Mouse (Mus musculus): ENCODE measurements around the gene Dcaf5. TPM values are rescaled to one million over a fixed set of nuclear protein-coding genes. Genes with fewer than 3 reads are reported as not detected.

Gene Dcaf5
- polyA plus RNA-seq, 1 experiment = not detected

DNA sequence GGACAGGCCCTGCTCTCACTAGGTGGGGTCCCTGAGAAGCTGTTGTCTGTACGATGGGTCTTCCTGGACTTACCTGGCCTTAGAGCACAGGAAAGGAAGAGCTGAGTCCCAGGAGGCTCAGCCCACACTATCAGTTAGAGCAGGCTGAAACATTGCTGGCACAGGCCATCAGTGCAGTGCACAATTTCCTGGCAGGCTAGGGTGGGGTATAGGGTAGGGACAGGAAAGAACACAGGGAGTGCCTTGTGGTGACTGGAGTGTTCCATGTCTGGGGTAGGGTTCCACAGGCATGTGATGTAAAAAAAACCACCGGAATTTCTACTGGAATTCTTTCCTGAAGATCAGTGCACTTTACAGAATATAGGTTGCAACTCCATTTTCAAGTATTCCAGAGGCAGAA lies 117.3 kb downstream of the Dcaf5 start:
- WGBS = 93% methylated on average over 2 of the region's 2 CpGs
- no peak overlapping the region for H3K27ac ChIP-seq (ENCODE audit: insufficient read depth, low read depth, low read length)
- TF ChIP-seq CTCF (IDR thresholded peaks at IDR 0.05; ENCODE audit: insufficient read depth, low read depth, low read length) (no peak), POLR2A (IDR thresholded peaks at IDR 0.05; ENCODE audit: insufficient read depth, low read depth, low read length) (no peak)
- no peaks in the 10 kb centered on the region for H3K4me1 ChIP-seq (ENCODE audit: control insufficient read depth, insufficient read depth, low read length)
- no peak overlapping the region for H3K4me3 ChIP-seq (ENCODE audit: insufficient read depth, low read depth, low read length)

DNA sequence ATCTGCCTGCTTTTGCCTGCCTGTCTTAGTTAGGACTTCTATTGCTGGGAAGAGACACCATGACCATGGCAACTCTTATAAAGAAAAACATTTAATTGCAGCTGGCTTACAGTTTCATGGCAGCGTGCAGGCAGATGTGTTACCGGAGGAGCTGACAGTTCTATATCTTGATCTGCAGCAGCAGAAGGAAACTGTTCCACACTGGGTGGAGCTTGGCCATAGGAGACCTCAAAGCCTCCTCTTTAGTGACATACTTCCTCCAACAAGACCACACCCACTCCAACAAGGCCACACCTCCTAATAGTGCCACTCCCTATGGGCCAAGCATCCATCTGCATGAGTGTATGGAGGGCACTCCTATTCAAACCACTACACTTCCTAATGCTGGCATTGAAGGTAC lies 121.1 kb downstream of the Dcaf5 start:
- WGBS = 84% methylated on average over 2 of the region's 2 CpGs
- TF ChIP-seq POLR2A (IDR thresholded peaks at IDR 0.05; ENCODE audit: insufficient read depth, low read depth, low read length) (no peak), CTCF (IDR thresholded peaks at IDR 0.05; ENCODE audit: insufficient read depth, low read depth, low read length) (no peak)
- Histone ChIP-seq H3K4me1 (ENCODE audit: control insufficient read depth, insufficient read depth, low read length) (no peaks in the 10 kb centered on the region), H3K4me3 (ENCODE audit: insufficient read depth, low read depth, low read length) (no peak overlapping the region), H3K27ac (ENCODE audit: insufficient read depth, low read depth, low read length) (no peak overlapping the region)

DNA sequence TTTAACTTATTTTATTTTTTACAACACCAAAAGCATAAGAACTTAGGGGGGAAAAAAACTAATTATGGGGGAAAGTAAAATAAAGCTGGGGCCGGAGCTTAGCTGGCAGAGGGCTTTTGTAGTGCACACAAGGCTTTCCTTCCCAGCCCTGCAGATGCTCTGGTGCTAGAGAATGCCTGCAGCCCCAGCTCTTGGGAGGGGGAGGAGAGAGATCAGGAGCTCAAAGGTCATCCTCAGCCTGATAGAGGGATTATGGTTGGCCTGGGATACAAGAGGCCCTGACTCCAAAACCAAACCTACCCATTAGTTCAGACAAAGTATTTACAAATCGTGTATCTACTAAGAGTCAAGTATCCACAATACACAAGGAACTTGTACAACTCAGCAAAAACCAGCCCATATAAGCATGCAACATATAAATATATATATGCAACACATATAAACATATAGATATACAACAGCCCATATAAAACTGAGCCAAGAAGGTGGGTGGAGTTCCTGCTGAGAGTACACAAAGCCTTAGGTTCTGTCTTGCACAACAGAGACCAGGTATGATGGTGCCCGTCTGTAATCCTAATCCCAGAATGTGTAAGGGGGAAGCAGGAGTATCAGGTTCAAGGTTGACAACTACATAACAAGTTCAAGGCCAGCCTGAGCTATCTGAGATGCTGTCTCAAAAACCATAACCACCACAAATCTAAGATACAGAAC lies 124.3 kb downstream of the Dcaf5 start:
- 82% methylated on average over 3 of the region's 3 CpGs for WGBS
- H3K4me1 ChIP-seq (ENCODE audit: control insufficient read depth, insufficient read depth, low read length) = no peaks in the 10 kb centered on the region
- H3K27ac ChIP-seq (ENCODE audit: insufficient read depth, low read depth, low read length) = no peak overlapping the region
- TF ChIP-seq POLR2A (IDR thresholded peaks at IDR 0.05; ENCODE audit: insufficient read depth, low read depth, low read length) = no peak
- no peak for TF ChIP-seq CTCF (IDR thresholded peaks at IDR 0.05; ENCODE audit: insufficient read depth, low read depth, low read length)
- H3K4me3 ChIP-seq (ENCODE audit: insufficient read depth, low read depth, low read length) = no peak overlapping the region

DNA sequence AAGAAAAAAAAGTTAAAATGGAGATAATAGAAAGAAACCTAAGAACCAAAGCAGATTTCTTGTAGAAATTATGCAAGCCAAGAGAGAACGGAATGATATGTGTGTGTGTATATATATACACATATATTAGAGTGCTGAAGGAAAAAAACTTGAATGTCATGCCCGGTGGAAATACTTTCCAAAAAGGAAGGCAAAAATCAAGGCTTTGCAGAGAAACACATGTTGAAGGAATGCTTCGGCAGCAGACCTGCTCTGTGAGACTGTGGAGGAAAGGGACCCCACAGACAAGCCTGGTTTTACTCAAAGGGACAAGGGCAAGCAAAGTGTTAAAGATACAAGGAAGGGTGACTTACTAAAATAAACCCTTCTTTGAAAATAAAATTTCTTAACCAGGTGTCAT lies 128.8 kb downstream of the Dcaf5 start:
- Histone ChIP-seq H3K4me1 (ENCODE audit: control insufficient read depth, insufficient read depth, low read length) (no peaks in the 10 kb centered on the region), H3K4me3 (ENCODE audit: insufficient read depth, low read depth, low read length) (no peak overlapping the region), H3K27ac (ENCODE audit: insufficient read depth, low read depth, low read length) (no peak overlapping the region)
- WGBS = 78% methylated on average over 3 of the region's 3 CpGs
- TF ChIP-seq POLR2A (IDR thresholded peaks at IDR 0.05; ENCODE audit: insufficient read depth, low read depth, low read length) (no peak), CTCF (IDR thresholded peaks at IDR 0.05; ENCODE audit: insufficient read depth, low read depth, low read length) (no peak)

DNA sequence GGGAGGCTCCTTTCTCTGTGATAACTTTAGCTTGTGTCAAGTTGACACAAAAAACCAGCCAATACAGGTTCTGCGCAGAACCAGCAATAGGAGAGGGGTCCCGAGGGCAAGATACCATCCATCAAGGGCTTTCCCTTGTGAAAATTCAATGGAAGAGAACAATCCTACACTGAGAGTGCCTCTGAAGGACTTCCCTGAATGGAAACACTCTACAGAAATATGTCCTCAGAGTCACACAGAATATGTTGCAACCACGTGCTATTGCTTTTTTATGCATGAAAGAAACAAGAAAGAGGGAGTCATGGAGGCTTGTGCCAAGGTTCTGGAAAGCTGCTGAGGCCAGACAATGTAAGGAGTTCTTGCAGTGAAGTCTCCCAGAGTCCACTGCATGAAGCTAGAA lies 131.9 kb downstream of the Dcaf5 start:
- H3K27ac ChIP-seq (ENCODE audit: insufficient read depth, low read depth, low read length) = no peak overlapping the region
- no peak for TF ChIP-seq CTCF (IDR thresholded peaks at IDR 0.05; ENCODE audit: insufficient read depth, low read depth, low read length)
- TF ChIP-seq POLR2A (IDR thresholded peaks at IDR 0.05; ENCODE audit: insufficient read depth, low read depth, low read length) = no peak
- WGBS = 95% methylated on average over 3 of the region's 3 CpGs
- H3K4me3 ChIP-seq (ENCODE audit: insufficient read depth, low read depth, low read length) = no peak overlapping the region
- H3K4me1 ChIP-seq (ENCODE audit: control insufficient read depth, insufficient read depth, low read length) = no peaks in the 10 kb centered on the region

DNA sequence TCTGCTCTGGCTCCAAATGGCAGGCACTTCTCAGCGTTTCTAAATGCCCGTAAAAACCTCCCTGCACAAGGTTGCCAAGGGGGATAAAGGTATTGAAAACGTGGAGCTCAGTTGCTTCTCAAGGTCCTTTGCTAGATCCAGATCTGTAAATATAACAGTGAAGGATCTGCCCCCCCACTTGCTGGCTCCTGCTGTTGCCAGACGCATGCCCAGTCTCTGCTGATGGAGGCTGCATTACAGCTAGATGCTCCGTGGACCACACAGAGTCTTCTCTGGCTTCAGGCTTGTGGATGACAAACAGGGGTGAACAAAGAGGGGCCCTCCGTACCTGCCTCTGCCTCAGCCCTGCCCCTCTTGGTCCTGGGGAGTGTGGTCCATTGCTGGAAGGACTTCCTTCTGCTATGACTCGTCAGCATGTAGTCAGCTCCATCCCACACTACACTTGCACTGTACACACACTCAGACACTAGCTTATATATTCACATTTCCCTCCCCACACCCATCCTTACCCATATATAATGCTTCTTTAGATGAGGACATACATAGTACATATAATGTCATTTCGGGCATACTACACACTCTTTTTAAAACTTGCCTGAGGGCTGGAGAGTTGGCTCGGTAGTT lies 135.5 kb downstream of the Dcaf5 start:
- TF ChIP-seq CTCF (IDR thresholded peaks at IDR 0.05; ENCODE audit: insufficient read depth, low read depth, low read length) (no peak), POLR2A (IDR thresholded peaks at IDR 0.05; ENCODE audit: insufficient read depth, low read depth, low read length) (no peak)
- no peak overlapping the region for H3K27ac ChIP-seq (ENCODE audit: insufficient read depth, low read depth, low read length)
- H3K4me3 ChIP-seq (ENCODE audit: insufficient read depth, low read depth, low read length) = no peak overlapping the region
- no peaks in the 10 kb centered on the region for H3K4me1 ChIP-seq (ENCODE audit: control insufficient read depth, insufficient read depth, low read length)
- whole genome bisulfite sequencing = 66% methylated on average over 9 of the region's 9 CpGs

DNA sequence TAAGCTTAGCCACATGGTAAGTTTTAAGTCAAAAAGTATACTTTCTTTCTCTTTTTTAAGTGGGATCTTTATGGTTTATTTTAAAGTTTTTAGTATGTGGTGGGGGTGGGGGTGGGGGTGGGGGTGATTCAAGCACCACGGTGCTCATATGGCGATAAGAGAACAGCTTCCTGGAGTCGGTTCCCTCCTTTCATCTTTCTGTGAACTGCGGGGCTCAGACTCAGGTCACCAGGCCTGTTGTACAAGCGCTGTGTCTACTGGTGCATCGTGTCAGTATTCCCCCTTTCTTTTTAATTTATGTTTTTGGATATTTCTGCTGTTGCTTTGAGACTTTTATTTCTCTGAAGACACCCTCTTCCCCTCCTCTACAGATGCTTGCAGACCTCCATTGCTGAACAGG lies 137.7 kb downstream of the Dcaf5 start:
- 87% methylated on average over 6 of the region's 6 CpGs for WGBS
- Histone ChIP-seq H3K27ac (ENCODE audit: insufficient read depth, low read depth, low read length) (no peak overlapping the region), H3K4me1 (ENCODE audit: control insufficient read depth, insufficient read depth, low read length) (no peaks in the 10 kb centered on the region), H3K4me3 (ENCODE audit: insufficient read depth, low read depth, low read length) (no peak overlapping the region)
- no peak for TF ChIP-seq POLR2A (IDR thresholded peaks at IDR 0.05; ENCODE audit: insufficient read depth, low read depth, low read length)
- no peak for TF ChIP-seq CTCF (IDR thresholded peaks at IDR 0.05; ENCODE audit: insufficient read depth, low read depth, low read length)

DNA sequence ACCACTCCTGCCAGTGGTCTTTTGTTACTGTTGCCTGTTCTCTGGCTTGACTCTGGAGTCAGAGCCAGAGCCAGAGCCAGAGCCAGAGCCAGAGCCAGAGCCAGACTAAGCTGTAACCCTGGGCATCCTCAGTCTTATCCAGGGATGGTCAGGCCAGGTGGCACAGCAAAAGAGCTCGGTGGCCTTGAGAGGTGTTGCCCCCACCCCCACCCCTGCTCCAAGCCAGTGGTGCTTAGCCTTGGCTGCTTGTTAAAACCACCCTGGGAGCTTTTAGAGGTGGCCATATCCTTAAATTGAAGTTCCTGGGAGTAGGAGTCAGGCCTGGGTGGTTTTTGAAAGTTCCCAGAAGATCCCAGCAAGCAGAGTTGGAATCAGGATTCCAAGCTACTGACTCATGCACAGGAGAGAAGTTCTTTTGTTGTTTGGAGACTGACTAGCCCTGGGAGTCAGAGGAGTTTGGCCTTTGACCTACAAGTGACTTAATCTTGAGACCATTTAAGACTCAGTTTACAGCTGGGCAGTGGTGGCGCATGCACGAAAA lies 144.4 kb downstream of the Dcaf5 start:
- Histone ChIP-seq H3K27ac (ENCODE audit: insufficient read depth, low read depth, low read length) (no peak overlapping the region), H3K4me1 (ENCODE audit: control insufficient read depth, insufficient read depth, low read length) (peaks cover 11% of the 10 kb centered on the region), H3K4me3 (ENCODE audit: insufficient read depth, low read depth, low read length) (no peak overlapping the region)
- TF ChIP-seq CTCF (IDR thresholded peaks at IDR 0.05; ENCODE audit: insufficient read depth, low read depth, low read length) (no peak), POLR2A (IDR thresholded peaks at IDR 0.05; ENCODE audit: insufficient read depth, low read depth, low read length) (no peak)
- 77% methylated on average over 3 of the region's 3 CpGs for WGBS

DNA sequence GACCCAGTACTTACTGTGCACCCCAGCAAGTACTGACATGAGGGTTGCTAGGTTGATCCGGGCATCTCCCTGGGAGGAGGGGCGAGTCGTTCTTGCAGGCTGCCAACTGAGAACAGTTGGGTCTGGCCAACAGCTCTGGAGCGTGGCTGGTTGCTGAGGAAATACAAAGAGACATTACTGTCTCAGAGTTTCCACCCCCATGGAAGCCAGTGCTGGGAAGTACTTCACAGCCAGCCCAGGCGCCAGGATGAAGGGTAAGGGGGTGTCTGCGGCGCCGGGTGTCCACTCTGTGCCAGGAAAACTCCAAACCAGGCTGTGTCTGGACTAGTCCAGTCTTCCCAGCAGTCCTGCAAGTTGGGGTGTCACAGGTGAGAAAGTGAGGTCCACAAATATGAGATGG lies 145.4 kb downstream of the Dcaf5 start:
- no peak overlapping the region for H3K4me3 ChIP-seq (ENCODE audit: insufficient read depth, low read depth, low read length)
- H3K4me1 ChIP-seq (ENCODE audit: control insufficient read depth, insufficient read depth, low read length) = peaks cover 11% of the 10 kb centered on the region
- no peak overlapping the region for H3K27ac ChIP-seq (ENCODE audit: insufficient read depth, low read depth, low read length)
- TF ChIP-seq POLR2A (IDR thresholded peaks at IDR 0.05; ENCODE audit: insufficient read depth, low read depth, low read length) = no peak
- TF ChIP-seq CTCF (IDR thresholded peaks at IDR 0.05; ENCODE audit: insufficient read depth, low read depth, low read length) = no peak
- 35% methylated on average over 8 of the region's 8 CpGs for WGBS

All from olfactory bulb, adult 2 months (tissue).